Mouse (Mus musculus): ENCODE measurements at regions not wholly inside any gene's neighbourhood (a gene's known extent, or its start where the extent isn't known, plus 50 kb on each side); places are given as distances from the start of the nearest gene placed in this dataset.
A peak's percentile ranks its signal among the peaks of the same experiment; 100 is the strongest.

DNA sequence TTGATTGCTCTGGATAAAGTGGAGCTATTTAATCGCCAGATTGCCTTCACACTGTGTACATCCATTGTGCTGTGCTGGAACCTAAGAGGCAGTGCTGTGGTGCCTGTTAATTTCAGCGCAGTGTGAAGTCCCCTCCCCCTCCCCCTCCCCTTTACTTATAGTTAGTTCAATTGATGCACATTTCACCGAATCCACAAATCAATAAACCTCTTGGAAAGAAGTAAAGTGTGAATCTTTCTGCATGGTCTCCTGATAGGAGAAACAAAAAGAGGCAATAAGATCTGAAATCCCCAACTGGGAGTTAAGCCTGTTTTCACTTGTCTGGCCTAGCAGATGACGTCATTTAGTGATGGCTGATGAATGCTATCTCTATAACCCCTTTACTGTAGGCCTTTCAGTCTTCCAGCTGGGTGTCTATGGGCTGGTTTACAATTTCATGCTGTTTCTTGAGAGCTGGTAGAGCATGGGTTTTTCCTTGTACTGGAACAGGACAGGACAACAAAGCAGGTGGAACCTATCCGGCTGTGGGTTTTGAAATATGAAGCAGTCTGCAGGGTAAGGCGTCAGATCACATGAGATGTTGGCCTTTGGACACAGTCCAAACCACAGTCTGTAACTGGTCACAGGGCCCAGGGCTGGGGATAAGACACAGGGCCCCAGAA is 398.0 kb upstream of the Sel1l start:
- peaks cover 3% of the 10 kb centered on the region; the same call in 1 of the 2 replicates for H3K4me1 ChIP-seq (ENCODE audit: control insufficient read depth, insufficient read depth, low read length)
- H3K36me3 ChIP-seq (ENCODE audit: control insufficient read depth, insufficient read depth, low read length) = no peaks in the 10 kb centered on the region
- 0 out of 2 replicates have a peak overlapping the region, but pooled peaks have one; percentile 30 for H3K27ac ChIP-seq (ENCODE audit: low read depth, low read length)
- H3K9ac ChIP-seq (ENCODE audit: low read length) = no peak overlapping the region
- no peak overlapping the region for H3K4me3 ChIP-seq (ENCODE audit: low read depth, low read length)
- no peak overlapping the region for H3K4me2 ChIP-seq (ENCODE audit: low read length)
- WGBS = 4% methylated on average over 6 of the region's 6 CpGs
- ATAC-seq = peak; percentile 93
- no peaks in the 10 kb centered on the region for H3K9me3 ChIP-seq (replicated peaks; ENCODE audit: control insufficient read depth, low read length)
- H3K27me3 ChIP-seq (replicated peaks; ENCODE audit: control insufficient read depth, insufficient read depth, low read length) = no peaks in the 10 kb centered on the region
- peak; percentile 80 for DNase-seq (ENCODE audit: low spot score)

DNA sequence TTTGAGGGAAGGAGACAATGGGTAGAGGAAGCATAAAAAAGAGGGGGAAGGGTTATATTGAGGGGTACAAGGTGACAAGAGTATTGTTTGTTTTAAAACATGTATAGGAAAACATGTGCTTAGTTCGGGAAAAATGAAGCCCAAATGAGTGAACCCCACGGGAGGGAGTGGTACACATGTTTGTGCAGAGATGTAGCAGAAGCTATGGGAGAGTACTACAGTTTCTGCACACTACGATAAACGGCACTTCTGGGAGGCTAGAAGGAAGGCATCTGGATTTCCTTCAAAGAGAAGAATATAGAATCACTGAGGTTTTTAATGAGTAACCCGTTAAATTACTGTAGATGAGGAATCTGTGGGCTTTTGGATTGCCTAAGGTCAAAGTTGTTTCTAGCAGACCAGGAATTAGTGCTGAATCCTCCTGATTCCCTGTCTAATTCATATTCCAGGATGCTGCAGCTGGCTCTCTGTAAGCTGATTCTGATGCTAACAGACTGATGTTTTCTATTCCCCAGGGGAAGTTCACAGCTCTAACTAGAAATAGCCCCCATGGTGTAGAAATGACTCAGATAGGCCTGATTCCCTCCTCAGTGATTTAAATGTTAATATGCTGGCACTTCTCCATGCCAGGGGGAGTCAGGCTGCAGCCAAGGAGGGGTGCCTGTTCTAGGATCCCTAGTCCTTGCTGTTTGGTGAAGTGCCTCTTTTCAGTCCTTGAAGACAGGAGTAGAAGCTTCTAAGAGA is 391.2 kb upstream of the Sel1l start:
- Histone ChIP-seq H3K4me3 (ENCODE audit: low read depth, low read length) (no peak overlapping the region), H3K4me1 (ENCODE audit: control insufficient read depth, insufficient read depth, low read length) (no peaks in the 10 kb centered on the region), H3K9me3 (replicated peaks; ENCODE audit: control insufficient read depth, low read length) (no peaks in the 10 kb centered on the region), H3K27ac (ENCODE audit: low read depth, low read length) (no peak overlapping the region), H3K36me3 (ENCODE audit: control insufficient read depth, insufficient read depth, low read length) (no peaks in the 10 kb centered on the region), H3K9ac (ENCODE audit: low read length) (no peak overlapping the region), H3K4me2 (ENCODE audit: low read length) (no peak overlapping the region), H3K27me3 (replicated peaks; ENCODE audit: control insufficient read depth, insufficient read depth, low read length) (no peaks in the 10 kb centered on the region)
- ATAC-seq (no peak), DNase-seq (ENCODE audit: low spot score) (peak; percentile 30)
- WGBS = 76% methylated on average over 5 of the region's 5 CpGs

DNA sequence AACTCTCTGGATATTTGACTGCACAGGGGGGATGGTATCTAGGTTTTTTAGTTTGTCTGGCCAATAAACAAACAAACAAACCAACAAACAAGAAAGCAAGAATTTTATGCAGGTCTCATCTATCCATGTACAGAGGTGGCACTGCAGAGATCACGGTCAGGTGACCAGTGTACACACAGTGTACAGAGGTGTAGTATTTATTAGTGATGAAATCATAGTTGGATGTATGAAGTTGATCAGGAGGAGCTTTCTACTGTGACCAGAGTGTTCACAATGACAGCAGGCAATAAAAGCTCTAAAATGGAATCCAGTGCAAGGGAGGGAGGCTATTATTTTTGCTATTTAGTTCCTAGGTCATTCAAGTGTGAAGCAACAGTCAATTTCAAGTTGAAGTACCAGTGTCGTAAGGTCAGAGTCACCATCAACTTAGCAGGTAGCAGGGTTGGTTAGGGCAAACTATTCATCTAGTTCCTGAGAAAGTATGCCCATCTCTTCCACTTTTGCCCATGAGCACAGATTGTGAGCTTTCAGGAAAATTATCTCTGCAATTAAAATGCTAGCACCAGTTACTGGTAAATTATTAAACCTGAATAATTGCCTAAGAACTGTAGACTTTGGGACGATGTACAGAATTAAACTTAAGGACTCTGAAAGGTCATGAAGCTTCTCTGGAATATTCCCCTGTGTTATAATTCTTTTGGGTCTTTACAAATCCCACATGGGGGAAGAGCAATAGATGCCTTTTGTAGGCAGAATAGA is 384.9 kb upstream of the Sel1l start:
- Histone ChIP-seq H3K27ac (ENCODE audit: low read depth, low read length) (no peak overlapping the region), H3K9ac (ENCODE audit: low read length) (no peak overlapping the region), H3K9me3 (replicated peaks; ENCODE audit: control insufficient read depth, low read length) (no peaks in the 10 kb centered on the region), H3K27me3 (replicated peaks; ENCODE audit: control insufficient read depth, insufficient read depth, low read length) (no peaks in the 10 kb centered on the region), H3K36me3 (ENCODE audit: control insufficient read depth, insufficient read depth, low read length) (no peaks in the 10 kb centered on the region), H3K4me3 (ENCODE audit: low read depth, low read length) (no peak overlapping the region), H3K4me1 (ENCODE audit: control insufficient read depth, insufficient read depth, low read length) (no peaks in the 10 kb centered on the region; the same call in 1 of the 2 replicates), H3K4me2 (ENCODE audit: low read length) (no peak overlapping the region)
- no peak for ATAC-seq
- DNase-seq (ENCODE audit: low spot score) = no peak
- WGBS = 89% methylated on average over 3 of the region's 3 CpGs

DNA sequence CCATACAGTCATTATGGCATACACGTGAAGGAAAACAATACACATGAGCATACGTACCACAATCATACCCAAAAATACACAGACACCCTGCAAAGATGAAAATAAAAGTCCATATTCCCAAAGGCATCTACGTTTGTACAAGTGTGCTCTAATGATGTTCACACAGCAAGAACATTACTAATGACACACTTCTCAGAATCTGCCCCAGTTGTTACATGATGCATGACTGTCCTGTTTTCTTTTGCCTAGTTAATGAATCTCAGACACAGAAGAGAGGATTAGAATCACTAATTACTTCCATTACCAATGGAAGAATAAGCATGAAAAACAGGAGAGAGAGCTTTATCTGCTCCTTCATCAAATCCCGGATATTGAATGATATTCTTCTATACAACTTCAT is 379.6 kb upstream of the Sel1l start:
- no peak overlapping the region for H3K9ac ChIP-seq (ENCODE audit: low read length)
- H3K4me2 ChIP-seq (ENCODE audit: low read length) = no peak overlapping the region
- no peaks in the 10 kb centered on the region for H3K36me3 ChIP-seq (ENCODE audit: control insufficient read depth, insufficient read depth, low read length)
- no peaks in the 10 kb centered on the region; the same call in 1 of the 2 replicates for H3K4me1 ChIP-seq (ENCODE audit: control insufficient read depth, insufficient read depth, low read length)
- no peaks in the 10 kb centered on the region for H3K9me3 ChIP-seq (replicated peaks; ENCODE audit: control insufficient read depth, low read length)
- no peak overlapping the region for H3K27ac ChIP-seq (ENCODE audit: low read depth, low read length)
- ATAC-seq (no peak), DNase-seq (ENCODE audit: low spot score) (no peak)
- WGBS = 44% methylated on average over 4 of the region's 4 CpGs
- H3K4me3 ChIP-seq (ENCODE audit: low read depth, low read length) = no peak overlapping the region
- H3K27me3 ChIP-seq (replicated peaks; ENCODE audit: control insufficient read depth, insufficient read depth, low read length) = no peaks in the 10 kb centered on the region

DNA sequence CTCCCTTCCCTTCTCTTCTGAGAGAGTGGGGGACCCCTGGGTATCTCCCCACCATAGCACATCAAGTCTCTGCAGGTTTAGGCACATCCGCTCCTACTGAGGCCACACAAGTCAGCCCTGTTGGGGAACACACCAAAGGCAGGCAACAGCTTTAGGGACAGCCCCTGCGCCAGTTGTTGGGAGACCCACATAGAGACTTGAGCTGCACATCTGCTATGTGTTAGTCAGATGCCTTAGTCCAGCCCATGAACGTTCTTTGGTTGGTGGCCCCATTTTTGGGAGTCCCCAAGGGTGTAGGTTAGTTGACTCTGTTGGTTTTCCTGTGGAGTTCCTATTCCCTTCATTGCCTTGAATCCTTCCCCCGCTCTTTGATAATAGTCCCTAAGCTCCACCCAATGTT is 354.4 kb upstream of the Sel1l start:
- WGBS = 96% methylated on average over 4 of the region's 4 CpGs
- ATAC-seq (no peak), DNase-seq (ENCODE audit: low spot score) (no peak)
- no peaks in the 10 kb centered on the region for H3K27me3 ChIP-seq (replicated peaks; ENCODE audit: control insufficient read depth, insufficient read depth, low read length)
- H3K4me3 ChIP-seq (ENCODE audit: low read depth, low read length) = no peak overlapping the region
- H3K4me2 ChIP-seq (ENCODE audit: low read length) = no peak overlapping the region
- no peaks in the 10 kb centered on the region for H3K4me1 ChIP-seq (ENCODE audit: control insufficient read depth, insufficient read depth, low read length)
- H3K27ac ChIP-seq (ENCODE audit: low read depth, low read length) = no peak overlapping the region
- no peaks in the 10 kb centered on the region for H3K9me3 ChIP-seq (replicated peaks; ENCODE audit: control insufficient read depth, low read length)
- H3K36me3 ChIP-seq (ENCODE audit: control insufficient read depth, insufficient read depth, low read length) = no peaks in the 10 kb centered on the region
- H3K9ac ChIP-seq (ENCODE audit: low read length) = no peak overlapping the region

DNA sequence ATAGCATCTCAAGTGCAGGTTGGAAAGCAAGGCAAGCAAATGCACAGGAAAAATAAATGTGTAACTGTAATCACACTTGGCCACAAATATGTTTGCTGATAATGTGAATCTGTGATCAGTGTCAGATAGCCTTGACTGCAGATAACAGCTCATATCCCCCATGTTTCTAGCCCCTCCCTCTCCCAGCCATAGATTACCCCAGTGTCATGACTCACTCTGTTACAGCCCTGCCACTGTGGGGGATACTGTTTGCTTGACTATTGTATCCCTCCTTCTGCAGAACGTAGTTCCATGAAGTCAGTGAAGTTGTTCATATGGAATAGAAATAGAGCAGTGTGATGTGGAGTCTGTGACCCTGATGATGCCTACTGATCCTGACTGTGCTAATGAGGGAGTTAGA is 351.6 kb upstream of the Sel1l start:
- Histone ChIP-seq H3K4me3 (ENCODE audit: low read depth, low read length) (no peak overlapping the region), H3K27me3 (replicated peaks; ENCODE audit: control insufficient read depth, insufficient read depth, low read length) (no peaks in the 10 kb centered on the region), H3K4me2 (ENCODE audit: low read length) (no peak overlapping the region), H3K9me3 (replicated peaks; ENCODE audit: control insufficient read depth, low read length) (no peaks in the 10 kb centered on the region), H3K27ac (ENCODE audit: low read depth, low read length) (no peak overlapping the region), H3K36me3 (ENCODE audit: control insufficient read depth, insufficient read depth, low read length) (no peaks in the 10 kb centered on the region), H3K9ac (ENCODE audit: low read length) (no peak overlapping the region), H3K4me1 (ENCODE audit: control insufficient read depth, insufficient read depth, low read length) (no peaks in the 10 kb centered on the region)
- DNase-seq (ENCODE audit: low spot score) = no peak
- WGBS = 80% methylated on average over 1 of the region's 1 CpGs
- ATAC-seq = no peak

DNA sequence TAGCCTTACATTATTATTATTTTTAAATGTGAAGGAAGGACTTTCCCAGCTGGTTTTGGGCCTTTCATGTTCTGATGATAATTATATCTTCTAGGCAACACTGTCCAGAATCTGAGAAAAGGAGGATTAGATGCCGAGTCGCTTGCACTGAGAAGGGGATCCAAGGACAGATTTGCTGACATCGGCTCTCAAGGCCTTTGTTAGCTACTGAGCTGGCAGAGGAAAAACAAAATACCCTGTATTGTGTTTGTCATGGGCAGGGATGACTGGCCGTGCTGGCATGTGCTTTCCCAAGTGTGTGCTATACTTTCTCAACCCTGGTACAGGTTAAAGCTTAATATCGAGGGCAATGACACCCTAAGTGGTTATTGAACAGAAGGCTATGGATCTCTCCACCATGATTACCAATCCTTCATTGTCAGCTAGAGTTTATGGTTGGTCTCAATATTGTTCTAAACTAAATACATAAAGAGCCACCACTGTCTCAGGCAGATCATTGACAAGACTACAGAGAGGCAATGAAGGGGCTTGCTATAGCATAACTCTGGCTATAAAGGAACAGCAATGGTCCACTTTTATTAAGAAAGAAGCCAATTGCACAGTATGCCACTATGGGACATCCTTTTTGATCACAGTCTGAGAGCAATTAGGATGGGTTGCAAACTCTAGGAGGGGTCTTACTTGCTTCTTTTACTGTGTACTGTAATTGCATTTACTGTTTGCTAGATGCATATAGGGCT is 350.0 kb upstream of the Sel1l start:
- peak; percentile 34 for DNase-seq (ENCODE audit: low spot score)
- Histone ChIP-seq H3K9me3 (replicated peaks; ENCODE audit: control insufficient read depth, low read length) (no peaks in the 10 kb centered on the region), H3K36me3 (ENCODE audit: control insufficient read depth, insufficient read depth, low read length) (no peaks in the 10 kb centered on the region), H3K27ac (ENCODE audit: low read depth, low read length) (no peak overlapping the region), H3K27me3 (replicated peaks; ENCODE audit: control insufficient read depth, insufficient read depth, low read length) (no peaks in the 10 kb centered on the region), H3K4me1 (ENCODE audit: control insufficient read depth, insufficient read depth, low read length) (no peaks in the 10 kb centered on the region), H3K4me3 (ENCODE audit: low read depth, low read length) (no peak overlapping the region), H3K9ac (ENCODE audit: low read length) (no peak overlapping the region), H3K4me2 (ENCODE audit: low read length) (no peak overlapping the region)
- WGBS = 60% methylated on average over 5 of the region's 5 CpGs
- peak; percentile 20; the same call in 1 of the 2 replicates for ATAC-seq

DNA sequence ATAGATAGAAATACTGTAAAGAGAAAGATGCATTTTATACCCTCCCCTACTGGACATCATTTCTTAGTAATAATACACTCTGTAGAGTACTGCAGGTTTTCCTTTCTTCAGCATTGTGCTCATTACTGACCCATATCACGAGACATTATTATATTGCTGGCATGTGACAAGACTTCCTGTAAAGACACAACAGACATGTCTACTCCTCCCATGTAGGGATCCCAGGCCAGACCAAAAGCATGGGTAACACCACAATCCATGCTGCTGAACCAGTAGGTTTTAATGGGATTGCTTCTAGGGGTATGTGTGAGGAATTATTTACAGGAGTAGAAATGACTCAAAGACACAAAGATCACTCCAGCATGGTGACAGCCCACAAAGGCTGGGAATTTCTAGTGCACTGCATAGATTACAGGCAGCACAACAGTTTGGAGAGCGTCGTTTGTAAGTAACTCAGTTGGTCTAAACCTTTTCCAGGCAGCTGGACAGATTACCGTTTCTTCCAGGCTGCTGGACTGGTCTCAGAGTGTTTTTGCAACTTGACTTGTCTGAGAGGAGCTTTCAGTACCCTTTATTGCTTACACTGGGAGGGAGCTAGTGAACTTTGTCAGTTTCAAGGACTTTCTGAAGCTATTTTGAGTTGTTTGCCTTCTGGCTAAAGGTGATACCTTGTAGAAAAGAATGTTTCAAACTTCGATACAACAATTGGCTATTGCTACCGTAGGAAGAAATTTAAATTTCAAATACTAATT is 345.2 kb upstream of the Sel1l start:
- Histone ChIP-seq H3K4me1 (ENCODE audit: control insufficient read depth, insufficient read depth, low read length) (no peaks in the 10 kb centered on the region), H3K27ac (ENCODE audit: low read depth, low read length) (no peak overlapping the region), H3K4me3 (ENCODE audit: low read depth, low read length) (no peak overlapping the region), H3K4me2 (ENCODE audit: low read length) (no peak overlapping the region), H3K36me3 (ENCODE audit: control insufficient read depth, insufficient read depth, low read length) (no peaks in the 10 kb centered on the region), H3K9ac (ENCODE audit: low read length) (no peak overlapping the region), H3K9me3 (replicated peaks; ENCODE audit: control insufficient read depth, low read length) (no peaks in the 10 kb centered on the region), H3K27me3 (replicated peaks; ENCODE audit: control insufficient read depth, insufficient read depth, low read length) (no peaks in the 10 kb centered on the region)
- no peak for ATAC-seq
- 89% methylated on average over 6 of the region's 6 CpGs for WGBS
- no peak for DNase-seq (ENCODE audit: low spot score)
